23 mouse cellular contexts compared by ENCODE assay signal in the genomic region with DNA sequence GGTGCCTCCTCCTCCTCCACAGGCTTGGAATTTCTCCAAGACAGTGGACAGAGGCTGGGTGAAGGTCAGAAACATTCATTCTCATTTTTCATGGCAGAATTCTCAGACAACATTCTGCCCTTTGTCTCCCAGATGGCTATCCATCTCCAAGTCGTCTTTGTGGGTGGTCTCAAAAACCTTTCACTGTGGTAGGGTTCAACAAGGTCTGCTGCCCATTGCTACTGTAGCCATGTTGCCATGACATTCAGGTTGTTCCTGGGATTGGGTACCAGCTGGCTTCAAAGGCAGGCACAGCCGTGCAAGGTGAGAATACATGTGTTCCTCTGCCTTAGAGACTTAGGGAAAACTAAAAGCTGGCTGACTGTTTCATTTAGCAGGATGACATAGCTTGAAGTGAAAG. TPM values are rescaled to one million over a fixed set of nuclear protein-coding genes. Genes with fewer than 3 reads are reported as not detected.
DNase-seq lines count a peak whose midpoint lies in the region; ATAC-seq and TF ChIP-seq lines count a peak whose summit lies in the region.
"Had no signal": no experiment of that assay in that cellular context is flagged by ENCODE, and none has a peak within 500 bp of the region (broad histone marks: within the 10 kb centered on the region; RNA-seq: fewer than 3 reads in every experiment).

No protein-coding gene starts in this region.

- H3K4me3 ChIP-seq in hindbrain, embryonic 11.5 days (ENCODE audit: low read depth, low read length), result no peak overlapping the region
- H3K4me3 ChIP-seq in hindbrain, embryonic 16.5 days (ENCODE audit: low read length), result no peak overlapping the region
- H3K4me3 ChIP-seq in neural tube, embryonic 15.5 days (replicated peaks), result no peak overlapping the region
- no peak overlapping the region for H3K4me3 ChIP-seq in cerebellum, adult 2 months (replicated peaks; ENCODE audit: insufficient read depth, low read depth, low read length)
- H3K4me3 ChIP-seq: embryonic facial prominence, embryonic 10.5 days; gastrocnemius, adult 2 months; hindbrain, embryonic 12.5 days; intestine, embryonic 15.5 days; megakaryocyte, embryonic 14.5 days; neural tube, embryonic 12.5 days had no signal

- H3K27me3 ChIP-seq in hindbrain, embryonic 11.5 days (ENCODE audit: control insufficient read depth, insufficient read depth, low read length), result no peaks in the 10 kb centered on the region
- no peaks in the 10 kb centered on the region for H3K27me3 ChIP-seq in hindbrain, embryonic 16.5 days (replicated peaks; ENCODE audit: control insufficient read depth, insufficient read depth, low read length)
- no peaks in the 10 kb centered on the region for H3K27me3 ChIP-seq in neural tube, embryonic 15.5 days (replicated peaks)
- H3K27me3 ChIP-seq in cerebellum, adult 2 months (ENCODE audit: control insufficient read depth, insufficient read depth, low read length), result no peaks in the 10 kb centered on the region
- H3K27me3 ChIP-seq: hindbrain, embryonic 12.5 days; intestine, embryonic 15.5 days; megakaryocyte, embryonic 14.5 days; neural tube, embryonic 12.5 days had no signal

- no peak overlapping the region for H3K9ac ChIP-seq in hindbrain, embryonic 11.5 days (ENCODE audit: low read depth, low read length)
- H3K9ac ChIP-seq in hindbrain, embryonic 16.5 days (ENCODE audit: low read depth, low read length), result no peak overlapping the region
- H3K9ac ChIP-seq in neural tube, embryonic 15.5 days (replicated peaks), result no peak overlapping the region
- H3K9ac ChIP-seq: hindbrain, embryonic 12.5 days; intestine, embryonic 15.5 days; neural tube, embryonic 12.5 days had no signal

- no peak for TF ChIP-seq POLR2A in cerebellum, adult 2 months (IDR thresholded peaks at IDR 0.05; ENCODE audit: borderline replicate concordance, insufficient read depth, low read length)

- DNase-seq in hindbrain, embryonic 11.5 days (ENCODE audit: low spot score), result peak; percentile 8
- DNase-seq in neural tube, embryonic 10.5 days (ENCODE audit: extremely low spot score, low spot score), result peak; percentile 26
- DNase-seq in embryo, embryonic 10.5 days (ENCODE audit: low spot score), result peak; percentile 44
- peak; percentile 7 for DNase-seq in kidney, postnatal 14 days
- no peak for DNase-seq in layer of hippocampus, adult 11-12 months (ENCODE audit: low spot score)
- no peak for DNase-seq in cerebellum, adult 2 months
- DNase-seq: B cell, adult 2 months; cerebellum, postnatal 14 days; gastrocnemius, adult 2 months; heart, postnatal 10 days; left cerebral cortex, postnatal 4 days; lung, adult 18-20 months; right cerebral cortex, postnatal 14 days; thymus, postnatal 4 days had no signal

- 45% methylated on average over 2 of the region's 2 CpGs for WGBS in hindbrain, embryonic 11.5 days
- WGBS in hindbrain, embryonic 16.5 days, result 52% methylated on average over 2 of the region's 2 CpGs
- 58% methylated on average over 2 of the region's 2 CpGs for WGBS in neural tube, embryonic 15.5 days
- WGBS in cerebellum, adult 2 months, result 27% methylated on average over 2 of the region's 2 CpGs

- no peaks in the 10 kb centered on the region for H3K4me1 ChIP-seq in hindbrain, embryonic 11.5 days (replicated peaks; ENCODE audit: control insufficient read depth, insufficient read depth, low read length)
- H3K4me1 ChIP-seq in hindbrain, embryonic 16.5 days (ENCODE audit: control insufficient read depth, insufficient read depth, low read depth, low read length), result no peaks in the 10 kb centered on the region
- no peaks in the 10 kb centered on the region for H3K4me1 ChIP-seq in neural tube, embryonic 15.5 days
- H3K4me1 ChIP-seq in cerebellum, adult 2 months (ENCODE audit: control insufficient read depth, insufficient read depth, low read length), result no peaks in the 10 kb centered on the region
- H3K4me1 ChIP-seq: embryonic facial prominence, embryonic 10.5 days; hindbrain, embryonic 12.5 days; intestine, embryonic 15.5 days; megakaryocyte, embryonic 14.5 days; neural tube, embryonic 12.5 days had no signal

- H3K36me3 ChIP-seq in hindbrain, embryonic 11.5 days (ENCODE audit: control insufficient read depth, insufficient read depth, low read length), result no peaks in the 10 kb centered on the region
- no peaks in the 10 kb centered on the region for H3K36me3 ChIP-seq in hindbrain, embryonic 16.5 days (ENCODE audit: control insufficient read depth, insufficient read depth, low read length)
- no peaks in the 10 kb centered on the region for H3K36me3 ChIP-seq in neural tube, embryonic 15.5 days
- H3K36me3 ChIP-seq: embryonic facial prominence, embryonic 10.5 days; hindbrain, embryonic 12.5 days; intestine, embryonic 15.5 days; neural tube, embryonic 12.5 days had no signal

- H3K4me2 ChIP-seq in hindbrain, embryonic 11.5 days (replicated peaks; ENCODE audit: low read depth, low read length), result no peak overlapping the region
- no peak overlapping the region for H3K4me2 ChIP-seq in hindbrain, embryonic 16.5 days (ENCODE audit: low read length)
- H3K4me2 ChIP-seq in neural tube, embryonic 15.5 days, result no peak overlapping the region
- H3K4me2 ChIP-seq: heart, embryonic 11.5 days; hindbrain, embryonic 12.5 days; intestine, embryonic 15.5 days; liver, embryonic 11.5 days; neural tube, embryonic 12.5 days had no signal

- no peak overlapping the region for H3K27ac ChIP-seq in hindbrain, embryonic 11.5 days (ENCODE audit: low read depth, low read length)
- no peak overlapping the region for H3K27ac ChIP-seq in hindbrain, embryonic 16.5 days (ENCODE audit: low read depth, low read length)
- no peak overlapping the region for H3K27ac ChIP-seq in neural tube, embryonic 15.5 days (replicated peaks)
- H3K27ac ChIP-seq in cerebellum, adult 2 months (ENCODE audit: insufficient read depth, low read length), result no peak overlapping the region
- H3K27ac ChIP-seq: embryonic facial prominence, embryonic 10.5 days; gastrocnemius, adult 2 months; hindbrain, embryonic 12.5 days; intestine, embryonic 15.5 days; neural tube, embryonic 12.5 days had no signal

- TF ChIP-seq CTCF in cerebellum, adult 2 months (IDR thresholded peaks at IDR 0.05; ENCODE audit: borderline replicate concordance, insufficient read depth, low read depth, low read length), result no peak

- H3K9me3 ChIP-seq in hindbrain, embryonic 11.5 days (ENCODE audit: control insufficient read depth, low read length), result no peaks in the 10 kb centered on the region
- peaks cover 2% of the 10 kb centered on the region; the same call in 1 of the 2 replicates for H3K9me3 ChIP-seq in hindbrain, embryonic 16.5 days (ENCODE audit: control insufficient read depth, low read length)
- H3K9me3 ChIP-seq in neural tube, embryonic 15.5 days (replicated peaks), result no peaks in the 10 kb centered on the region
- H3K9me3 ChIP-seq: embryonic facial prominence, embryonic 10.5 days; hindbrain, embryonic 12.5 days; intestine, embryonic 15.5 days had no signal

- ATAC-seq in hindbrain, embryonic 11.5 days (ENCODE audit: low FRiP score), result no peak
- ATAC-seq in hindbrain, embryonic 16.5 days, result no peak
- ATAC-seq in neural tube, embryonic 15.5 days (ENCODE audit: low FRiP score), result no peak
- ATAC-seq: intestine, embryonic 15.5 days had no signal

RNA-seq across cellular contexts. Expression of gene Tmtc4, which starts 44.0 kb away (rescaled TPM):
- 40.0 and 43.5 TPM in 2 replicates for polyA plus RNA-seq in hindbrain, embryonic 11.5 days (2014; fragmentation: Nextera tagmentation; extraction: Ambion mirVana)
- polyA plus RNA-seq in hindbrain, embryonic 16.5 days (2015; fragmentation: Nextera tagmentation; extraction: Ambion mirVana), result 47.1 and 50.3 TPM in 2 replicates
- 49.0 and 57.2 TPM in 2 replicates for polyA plus RNA-seq in neural tube, embryonic 15.5 days (2015; fragmentation: Nextera tagmentation; extraction: Ambion mirVana)
- 31.2 and 35.6 TPM in 2 replicates for polyA plus RNA-seq in cerebellum, adult 2 months (2012; rRNA removed)

Comparison
In these comparisons a context has a peak if more than half of its experiments do, and no peak if none do; other contexts are left out.
1. DNase-seq: peak in hindbrain, embryonic 11.5 days (single experiment), neural tube, embryonic 10.5 days (single experiment), embryo, embryonic 10.5 days (single experiment) and kidney, postnatal 14 days (single experiment); none in layer of hippocampus, adult 11-12 months (single experiment) and cerebellum, adult 2 months (0 of 2).